Mouse (Mus musculus): ENCODE results near the gene Nufip2. TPM values are rescaled to one million over a fixed set of nuclear protein-coding genes. Genes with fewer than 3 reads are reported as not detected.

Gene Nufip2
- total and polyA plus RNA-seq, 3 experiments: 24.7 to 56.1 (median 50.5) TPM

DNA sequence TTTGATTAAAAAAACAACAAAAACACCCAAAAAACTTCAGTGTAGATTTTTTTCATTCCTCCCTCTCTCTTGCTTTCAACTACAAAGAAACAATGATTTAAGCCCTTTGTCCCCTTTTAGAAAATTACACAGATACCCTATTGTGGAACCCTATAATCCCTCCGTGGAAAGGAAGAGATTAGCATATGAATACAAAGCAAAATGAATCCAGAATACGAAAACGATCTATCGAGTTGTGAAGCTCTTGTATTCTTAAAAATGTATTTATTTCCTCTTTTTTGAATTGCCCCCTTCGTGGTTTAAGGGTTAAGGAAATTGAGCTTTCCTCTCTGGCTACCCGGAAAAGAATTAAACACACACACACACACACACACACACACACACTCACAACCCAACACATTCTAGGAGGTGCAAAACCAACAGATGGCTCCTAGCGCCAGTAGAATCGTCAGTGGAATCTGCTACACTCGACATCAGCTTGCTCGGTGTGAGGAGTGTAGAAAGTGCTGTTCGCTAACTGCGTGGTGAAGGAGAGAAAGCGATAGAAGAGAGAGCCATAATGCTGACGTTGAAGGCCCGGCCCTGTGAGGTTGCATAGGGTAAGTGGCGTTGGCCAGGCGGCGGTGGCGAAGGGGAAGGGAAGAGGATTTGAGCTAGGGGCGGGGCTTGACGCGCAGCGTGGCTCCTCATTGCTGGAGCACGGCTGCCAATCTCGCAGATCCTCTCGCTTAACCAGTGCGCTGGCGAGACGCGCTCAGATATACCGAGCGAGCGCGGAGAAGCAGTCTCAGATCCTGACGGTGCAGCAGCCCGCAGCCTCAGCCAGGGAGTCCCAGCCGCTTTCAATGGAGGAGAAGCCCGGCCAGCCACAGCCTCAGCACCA, at the start of gene Nufip2 (continued):
- TF ChIP-seq ETS1 (IDR thresholded peaks at IDR 0.05; ENCODE audit: low read depth, low read length) (peak; percentile 77), MEF2A (IDR thresholded peaks at IDR 0.05; ENCODE audit: extremely low read depth, insufficient replicate concordance, low read depth, low read length, poor library complexity, severe bottlenecking) (peak; percentile 49; the same call in 1 of the 2 replicates), TCF12 (IDR thresholded peaks at IDR 0.05; ENCODE audit: low read depth, low read length) (peak; percentile 84), GATA1 (IDR thresholded peaks at IDR 0.05; ENCODE audit: low read depth, low read length) (no peak), USF1 (IDR thresholded peaks at IDR 0.05; ENCODE audit: low read depth, low read length) (peak; percentile 46)

GRCm38 (mm10) chr11:77641390-77641789, 44.6 kb upstream of the Nufip2 start:
- no peak overlapping the region for H3K4me3 ChIP-seq (ENCODE audit: control insufficient read depth in 1 of 2, insufficient read depth in 1 of 2, low read depth in 2 of 2, low read length in 2 of 2)
- H3K27me3 ChIP-seq (ENCODE audit: control insufficient read depth in 1 of 2, insufficient read depth in 2 of 2, low read length in 2 of 2): no peaks in the 10 kb centered on the region; a peak in 2 of 4 replicates
- H3K4me1 ChIP-seq (ENCODE audit: control insufficient read depth in 1 of 2, insufficient read depth in 2 of 2, low read length in 2 of 2): no peaks in the 10 kb centered on the region
- no peaks in the 10 kb centered on the region for H3K36me3 ChIP-seq (ENCODE audit: control insufficient read depth in 1 of 2, insufficient read depth in 2 of 2, low read length in 2 of 2)
- H3K9ac ChIP-seq (ENCODE audit: control insufficient read depth, low read depth, low read length, poor library complexity, severe bottlenecking): no peak overlapping the region
- no peak for DNase-seq (ENCODE audit: low read depth, low spot score)
- TF ChIP-seq POLR2AphosphoS5 (IDR thresholded peaks at IDR 0.05; ENCODE audit: borderline replicate concordance, low read depth, low read length) (no peak), SIN3A (IDR thresholded peaks at IDR 0.05; ENCODE audit: low read length) (no peak), TAL1 (IDR thresholded peaks at IDR 0.05; ENCODE audit: low read length) (no peak), ELF1 (IDR thresholded peaks at IDR 0.05; ENCODE audit: low read depth, low read length) (no peak), POLR2AphosphoS2 (IDR thresholded peaks at IDR 0.05; ENCODE audit: low read length) (no peak), NELFE (IDR thresholded peaks at IDR 0.05; ENCODE audit: low read depth, low read length) (no peak), GATA1 (IDR thresholded peaks at IDR 0.05; ENCODE audit: low read depth, low read length) (no peak), BHLHE40 (IDR thresholded peaks at IDR 0.05; ENCODE audit: borderline replicate concordance, low read depth, low read length) (no peak), ZKSCAN1 (IDR thresholded peaks at IDR 0.05; ENCODE audit: low read depth, low read length) (no peak), USF1 (IDR thresholded peaks at IDR 0.05; ENCODE audit: low read depth, low read length) (no peak), UBTF (IDR thresholded peaks at IDR 0.05; ENCODE audit: borderline replicate concordance, insufficient read depth, low read depth, low read length) (no peak), MEF2A (IDR thresholded peaks at IDR 0.05; ENCODE audit: extremely low read depth, insufficient replicate concordance, low read depth, low read length, poor library complexity, severe bottlenecking) (no peak), MAX (IDR thresholded peaks at IDR 0.05; ENCODE audit: low read length) (no peak), MYC (IDR thresholded peaks at IDR 0.05; ENCODE audit: low read depth, low read length) (no peak), CTCF (IDR thresholded peaks at IDR 0.05 in 2 of 3, conservative IDR thresholded peaks at IDR 0.05 in 1 of 3; ENCODE audit: control insufficient read depth in 1 of 3, insufficient read depth in 1 of 3, low read depth in 2 of 3, low read length in 3 of 3, poor library complexity in 1 of 3, severe bottlenecking in 1 of 3) (no peak), USF2 (IDR thresholded peaks at IDR 0.05; ENCODE audit: borderline replicate concordance in 1 of 2, insufficient read depth in 1 of 2, low read depth in 1 of 2, low read length in 2 of 2) (no peak), KAT2A (conservative IDR thresholded peaks at IDR 0.05; ENCODE audit: low read depth, low read length) (no peak), TCF12 (IDR thresholded peaks at IDR 0.05; ENCODE audit: low read depth, low read length) (no peak), ETS1 (IDR thresholded peaks at IDR 0.05; ENCODE audit: low read depth, low read length) (no peak)
- no peaks in the 10 kb centered on the region for H3K9me3 ChIP-seq (replicated peaks; ENCODE audit: insufficient read depth, low read length)
- H3K79me2 ChIP-seq (ENCODE audit: control insufficient read depth, insufficient read depth, low read length, poor library complexity): no peaks in the 10 kb centered on the region
- H3K27ac ChIP-seq (ENCODE audit: control insufficient read depth, low read depth, low read length): no peak overlapping the region
